Mouse (Mus musculus) cerebellum, adult 2 months (tissue): ENCODE measurements around the gene Cpne5.

ENCODE experiments used
- CTCF ChIP-seq: fragments of 200-500 bp; IDR thresholded peaks from 2 replicates; pipeline ENCODE4 v1.5.1; 2011; ENCODE audit warnings: low read depth, mild to moderate bottlenecking, control low read depth, low read length, moderate library complexity, borderline replicate concordance; ENCODE audit not compliant: insufficient read depth
- POLR2A ChIP-seq: fragments of 200-500 bp; IDR thresholded peaks from 2 replicates; pipeline ENCODE4 v1.6.1; 2011; ENCODE audit warnings: low read length, control low read depth, borderline replicate concordance; ENCODE audit not compliant: insufficient read depth

DNA sequence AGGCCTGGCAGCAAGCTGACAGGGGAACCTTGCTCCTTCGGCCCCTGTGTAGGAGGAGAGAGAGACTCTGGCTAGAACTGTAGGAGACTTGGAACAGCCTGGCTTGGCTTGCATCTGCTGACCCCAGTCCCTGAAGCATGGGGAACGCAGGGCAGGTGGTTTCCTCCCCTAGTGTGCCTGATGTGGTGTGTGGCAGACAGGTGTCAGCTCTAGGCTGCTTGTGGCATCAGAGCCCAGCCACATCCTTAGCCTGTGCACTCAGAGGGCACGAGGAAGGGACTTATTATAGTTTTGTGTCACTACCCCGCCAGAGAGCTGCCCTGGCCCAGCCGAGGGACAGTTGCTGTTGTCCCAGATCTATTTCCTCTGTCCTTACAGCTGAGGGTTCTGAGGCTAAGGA is 85.4 kb downstream of the Cpne5 start:
- TF ChIP-seq CTCF = no peak
- no peak for TF ChIP-seq POLR2A
